Mouse (Mus musculus): ENCODE measurements around the gene Ly86.

The Ly86 gene

GRCm38 (mm10) chr13:37344909-37345772, at the start of gene Ly86:
TSS of gene Ly86 (plus strand) at chr13:37345208.
- DNase-seq (ENCODE audit: low read depth, low spot score) = no peak

GRCm38 (mm10) chr13:37297886-37298285, 47.1 kb upstream of the Ly86 start:
- no peak for DNase-seq (ENCODE audit: low read depth, low spot score)

- no peak for DNase-seq (ENCODE audit: low read depth, low spot score)
These were observed 46.2 kb upstream of the Ly86 start for GRCm38 (mm10) chr13:37298856-37299255.

GRCm38 (mm10) chr13:37302877-37303276, 42.1 kb upstream of the Ly86 start:
- DNase-seq (ENCODE audit: low read depth, low spot score) = no peak

GRCm38 (mm10) chr13:37308006-37308405, 37.0 kb upstream of the Ly86 start:
- DNase-seq (ENCODE audit: low read depth, low spot score) = no peak

GRCm38 (mm10) chr13:37309296-37309695, 35.7 kb upstream of the Ly86 start:
- no peak for DNase-seq (ENCODE audit: low read depth, low spot score)

GRCm38 (mm10) chr13:37310331-37310730, 34.7 kb upstream of the Ly86 start:
- no peak for DNase-seq (ENCODE audit: low read depth, low spot score)

- DNase-seq (ENCODE audit: low read depth, low spot score) = peak; percentile 67
These were observed 33.3 kb upstream of the Ly86 start for GRCm38 (mm10) chr13:37311555-37312221.

GRCm38 (mm10) chr13:37312222-37312928, 32.6 kb upstream of the Ly86 start:
- peak; percentile 95 for DNase-seq (ENCODE audit: low read depth, low spot score)

GRCm38 (mm10) chr13:37312951-37313350, 32.1 kb upstream of the Ly86 start:
- no peak for DNase-seq (ENCODE audit: low read depth, low spot score)

GRCm38 (mm10) chr13:37325504-37325903, 19.5 kb upstream of the Ly86 start:
- peak; percentile 56 for DNase-seq (ENCODE audit: low read depth, low spot score)

- no peak for DNase-seq (ENCODE audit: low read depth, low spot score)
These were observed 15.3 kb upstream of the Ly86 start for GRCm38 (mm10) chr13:37329747-37330146.

GRCm38 (mm10) chr13:37330971-37331370, 14.0 kb upstream of the Ly86 start:
- no peak for DNase-seq (ENCODE audit: low read depth, low spot score)

GRCm38 (mm10) chr13:37332779-37333543, 12.0 kb upstream of the Ly86 start:
- DNase-seq (ENCODE audit: low read depth, low spot score) = no peak

- DNase-seq (ENCODE audit: low read depth, low spot score) = no peak
These were observed 11.5 kb upstream of the Ly86 start for GRCm38 (mm10) chr13:37333544-37333870.

GRCm38 (mm10) chr13:37337269-37337668, 7.7 kb upstream of the Ly86 start:
- no peak for DNase-seq (ENCODE audit: low read depth, low spot score)

GRCm38 (mm10) chr13:37337871-37338270, 7.1 kb upstream of the Ly86 start:
- DNase-seq (ENCODE audit: low read depth, low spot score) = no peak

- DNase-seq (ENCODE audit: low read depth, low spot score) = no peak
These were observed 2.2 kb upstream of the Ly86 start for GRCm38 (mm10) chr13:37342804-37343203.

GRCm38 (mm10) chr13:37345823-37346222, 815 bp downstream of the Ly86 start:
- DNase-seq (ENCODE audit: low read depth, low spot score) = no peak

GRCm38 (mm10) chr13:37347871-37348595, 3.0 kb downstream of the Ly86 start:
- no peak for DNase-seq (ENCODE audit: low read depth, low spot score)

GRCm38 (mm10) chr13:37349051-37349450, 4.0 kb downstream of the Ly86 start:
- DNase-seq (ENCODE audit: low read depth, low spot score) = no peak

All from mesoderm, embryonic 11.5 days (tissue).